Mouse (Mus musculus): ENCODE measurements around the gene Calcb.

GRCm38 (mm10) chr7:114770586-114770985 is 52.1 kb downstream of the Calcb start:
- TF ChIP-seq ZNF384 (IDR thresholded peaks at IDR 0.05; ENCODE audit: low read depth, low read length) (no peak), ZC3H11A (IDR thresholded peaks at IDR 0.05; ENCODE audit: borderline replicate concordance, low read depth, low read length) (no peak)
